ENCODE assay signal across 17 mouse cellular contexts in the genomic region with DNA sequence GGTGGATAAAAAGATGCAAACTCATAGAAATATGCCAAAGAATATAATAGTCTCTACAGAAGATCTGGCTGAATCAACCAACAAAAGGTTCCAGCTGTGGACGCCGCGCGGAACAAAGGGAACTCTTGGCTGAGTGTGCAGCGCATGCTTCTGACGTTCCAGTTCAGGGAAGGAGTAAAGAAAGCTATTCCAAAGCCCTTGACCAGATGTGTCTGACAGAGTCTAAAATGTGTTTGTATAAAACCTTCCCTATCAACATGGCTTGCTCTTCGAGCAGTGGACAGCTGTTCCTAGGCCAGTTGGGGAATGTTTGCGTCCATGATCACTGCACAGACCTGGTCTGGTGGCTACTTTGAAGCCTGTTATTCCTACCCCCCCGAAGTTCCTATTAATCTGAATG.
DNase-seq lines count a peak whose midpoint lies in the region; ATAC-seq and TF ChIP-seq lines count a peak whose summit lies in the region.
"Had no signal": no experiment of that assay in that cellular context is flagged by ENCODE, and none has a peak within 500 bp of the region (broad histone marks: within the 10 kb centered on the region; RNA-seq: fewer than 3 reads in every experiment).

No protein-coding gene starts in this region.

- 80% methylated on average over 9 of the region's 9 CpGs for WGBS in forebrain, embryonic 11.5 days
- WGBS in forebrain, embryonic 16.5 days: 69% methylated on average over 9 of the region's 9 CpGs
- WGBS in limb, embryonic 14.5 days: 73% methylated on average over 9 of the region's 9 CpGs
- WGBS in limb, embryonic 10.5 days: 90% methylated on average over 9 of the region's 9 CpGs

- intact Hi-C loops in heart, postnatal 25 days (cut with DNase I): no loop called here

- no peaks in the 10 kb centered on the region for H3K9me3 ChIP-seq in forebrain, embryonic 11.5 days (ENCODE audit: control insufficient read depth, low read length)
- no peaks in the 10 kb centered on the region for H3K9me3 ChIP-seq in forebrain, embryonic 16.5 days (ENCODE audit: control insufficient read depth, low read length)
- no peaks in the 10 kb centered on the region for H3K9me3 ChIP-seq in limb, embryonic 14.5 days (ENCODE audit: control insufficient read depth, low read length)
- no peaks in the 10 kb centered on the region for H3K9me3 ChIP-seq in limb, embryonic 10.5 days (replicated peaks)

- H3K4me2 ChIP-seq in forebrain, embryonic 11.5 days (ENCODE audit: low read depth, low read length, severe bottlenecking): no peak overlapping the region
- H3K4me2 ChIP-seq in forebrain, embryonic 16.5 days (ENCODE audit: low read length): no peak overlapping the region
- no peak overlapping the region for H3K4me2 ChIP-seq in limb, embryonic 14.5 days (replicated peaks; ENCODE audit: low read depth, low read length, severe bottlenecking)
- H3K4me2 ChIP-seq: liver, embryonic 11.5 days; midbrain, embryonic 11.5 days had no signal

- peak; percentile 29; the same call in 1 of the 2 replicates for ATAC-seq in forebrain, embryonic 11.5 days (replicated peaks; ENCODE audit: low FRiP score)
- no peak for ATAC-seq in forebrain, embryonic 16.5 days
- no peak for ATAC-seq in limb, embryonic 14.5 days (ENCODE audit: low FRiP score, low read depth)
- ATAC-seq: hindbrain, postnatal 0 days; Patski had no signal

- H3K36me3 ChIP-seq in forebrain, embryonic 11.5 days (ENCODE audit: control insufficient read depth, insufficient read depth, low read length): no peaks in the 10 kb centered on the region
- no peaks in the 10 kb centered on the region for H3K36me3 ChIP-seq in forebrain, embryonic 16.5 days (ENCODE audit: control insufficient read depth, insufficient read depth)
- H3K36me3 ChIP-seq in limb, embryonic 14.5 days (ENCODE audit: control insufficient read depth, insufficient read depth, low read length): no peaks in the 10 kb centered on the region
- H3K36me3 ChIP-seq in limb, embryonic 10.5 days: no peaks in the 10 kb centered on the region

- no peak overlapping the region for H3K27ac ChIP-seq in forebrain, embryonic 11.5 days (ENCODE audit: low read depth, low read length)
- H3K27ac ChIP-seq in forebrain, embryonic 16.5 days (ENCODE audit: low read length): no peak overlapping the region
- no peak overlapping the region for H3K27ac ChIP-seq in limb, embryonic 14.5 days (replicated peaks; ENCODE audit: low read depth, low read length)
- no peak overlapping the region for H3K27ac ChIP-seq in limb, embryonic 10.5 days
- H3K27ac ChIP-seq: hindbrain, postnatal 0 days; layer of hippocampus, adult 2 months had no signal

- H3K27me3 ChIP-seq in forebrain, embryonic 11.5 days (ENCODE audit: control insufficient read depth, insufficient read depth, low read length): no peaks in the 10 kb centered on the region
- no peaks in the 10 kb centered on the region for H3K27me3 ChIP-seq in forebrain, embryonic 16.5 days (replicated peaks; ENCODE audit: control insufficient read depth, insufficient read depth, low read length)
- no peaks in the 10 kb centered on the region for H3K27me3 ChIP-seq in limb, embryonic 14.5 days (ENCODE audit: control insufficient read depth, insufficient read depth, low read length)
- H3K27me3 ChIP-seq in limb, embryonic 10.5 days (ENCODE audit: low read depth, poor library complexity, severe bottlenecking): no peaks in the 10 kb centered on the region

- no peaks in the 10 kb centered on the region for H3K4me1 ChIP-seq in forebrain, embryonic 11.5 days (replicated peaks; ENCODE audit: control insufficient read depth, insufficient read depth, low read length)
- no peaks in the 10 kb centered on the region for H3K4me1 ChIP-seq in forebrain, embryonic 16.5 days (replicated peaks; ENCODE audit: control insufficient read depth, insufficient read depth, low read length)
- no peaks in the 10 kb centered on the region for H3K4me1 ChIP-seq in limb, embryonic 14.5 days (ENCODE audit: control insufficient read depth, insufficient read depth, low read length)
- no peaks in the 10 kb centered on the region for H3K4me1 ChIP-seq in limb, embryonic 10.5 days

- no peak overlapping the region for H3K4me3 ChIP-seq in forebrain, embryonic 11.5 days (ENCODE audit: low read depth, low read length)
- H3K4me3 ChIP-seq in forebrain, embryonic 16.5 days (replicated peaks; ENCODE audit: low read length): no peak overlapping the region
- H3K4me3 ChIP-seq in limb, embryonic 14.5 days (replicated peaks; ENCODE audit: low read length): no peak overlapping the region
- no peak overlapping the region for H3K4me3 ChIP-seq in limb, embryonic 10.5 days
- H3K4me3 ChIP-seq: layer of hippocampus, adult 2 months had no signal

- no peak for DNase-seq in forebrain, embryonic 11.5 days (ENCODE audit: low spot score)
- peak; percentile 60 for DNase-seq in limb, embryonic 14.5 days (ENCODE audit: low spot score)
- DNase-seq in limb, embryonic 10.5 days (ENCODE audit: low spot score): no peak
- DNase-seq in gastrocnemius, adult 18-20 months (ENCODE audit: low spot score): peak; percentile 23
- DNase-seq in heart, postnatal 25 days (ENCODE audit: low spot score): peak; percentile 5
- DNase-seq in spleen, postnatal 10 days (ENCODE audit: low spot score in 2 of 2): no peak
- no peak for DNase-seq in retina, postnatal 1 day
- DNase-seq: cerebellum, adult 9-11 months; kidney, adult 9 months; lung, postnatal 10 days; thymus, postnatal 36 days had no signal

- no peak for TF ChIP-seq POLR2A in limb, embryonic 14.5 days (IDR thresholded peaks at IDR 0.05; ENCODE audit: borderline replicate concordance, extremely low read depth, insufficient read depth, insufficient read length)

- no peak overlapping the region for H3K9ac ChIP-seq in forebrain, embryonic 11.5 days (ENCODE audit: low read length)
- H3K9ac ChIP-seq in forebrain, embryonic 16.5 days (replicated peaks; ENCODE audit: low read depth, low read length): no peak overlapping the region
- H3K9ac ChIP-seq in limb, embryonic 14.5 days (ENCODE audit: low read depth, low read length, severe bottlenecking): no peak overlapping the region

Comparison
In these comparisons a context has a peak if more than half of its experiments do, and no peak if none do; other contexts are left out.
1. DNase-seq: peak in limb, embryonic 14.5 days (single experiment), gastrocnemius, adult 18-20 months (single experiment) and heart, postnatal 25 days (single experiment); none in forebrain, embryonic 11.5 days (single experiment), limb, embryonic 10.5 days (single experiment), spleen, postnatal 10 days (0 of 2) and retina, postnatal 1 day (single experiment).